Mouse (Mus musculus): ENCODE measurements around the gene Dao. TPM values are rescaled to one million over a fixed set of nuclear protein-coding genes. Genes with fewer than 3 reads are reported as not detected.

The Dao gene
- polyA plus RNA-seq, 1 experiment from 2014 or later = not detected

DNA sequence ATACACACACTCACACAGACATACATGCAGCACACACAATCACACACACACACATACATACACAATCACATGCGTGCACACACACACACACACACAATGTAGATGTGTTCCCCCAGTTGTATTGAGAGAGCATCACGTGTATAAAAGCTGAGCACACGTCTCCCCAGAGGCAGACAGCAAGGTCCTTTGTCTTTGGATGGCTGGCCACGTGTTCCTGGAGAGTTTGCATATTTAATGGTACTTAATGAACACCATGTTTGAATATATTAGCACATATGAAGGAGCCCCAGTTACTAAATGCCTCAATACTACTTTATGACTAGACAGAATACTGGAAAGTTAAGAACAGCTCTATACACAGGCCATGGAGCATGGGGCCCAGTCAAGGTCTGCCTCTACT is 60.5 kb downstream of the Dao start:
- Histone ChIP-seq H3K9me3 (no peaks in the 10 kb centered on the region), H3K9ac (no peak overlapping the region), H3K4me3 (replicated peaks) (no peak overlapping the region), H3K4me1 (no peaks in the 10 kb centered on the region), H3K27ac (peak overlapping the region; percentile 25; the same call in 1 of the 2 replicates), H3K36me3 (replicated peaks) (0 out of 2 replicates have a peak, but pooled peaks cover 7% of the 10 kb centered on the region), H3K4me2 (no peak overlapping the region), H3K27me3 (no peaks in the 10 kb centered on the region)
- ATAC-seq (ENCODE audit: low FRiP score) = no peak
- WGBS = 58% methylated on average over 4 of the region's 4 CpGs

- no peak for ATAC-seq (ENCODE audit: low FRiP score)
- Histone ChIP-seq H3K36me3 (replicated peaks) (0 out of 2 replicates have a peak, but pooled peaks cover 7% of the 10 kb centered on the region), H3K9ac (no peak within 1 kb of the TSS), H3K27ac (no peak within 1 kb of the TSS), H3K4me3 (replicated peaks) (no peak within 1 kb of the TSS), H3K9me3 (no peaks in the 10 kb centered on the region), H3K4me1 (no peaks in the 10 kb centered on the region), H3K4me2 (no peak within 1 kb of the TSS), H3K27me3 (no peaks in the 10 kb centered on the region)
- 97% methylated on average over 6 of the region's 6 CpGs for WGBS
These were observed 61.7 kb downstream of the Dao start, which contains the start of gene Usp30 for GRCm38 (mm10) chr5:114065161-114065560. Gene Usp30 (plus strand): TSS chr5:114065461.

GRCm38 (mm10) chr5:114066601-114067000 is 63.1 kb downstream of the Dao start:
- WGBS = 54% methylated on average over 6 of the region's 6 CpGs
- Histone ChIP-seq H3K36me3 (replicated peaks) (0 out of 2 replicates have a peak, but pooled peaks cover 7% of the 10 kb centered on the region), H3K9ac (no peak overlapping the region), H3K27me3 (no peaks in the 10 kb centered on the region), H3K27ac (no peak overlapping the region), H3K9me3 (no peaks in the 10 kb centered on the region), H3K4me3 (replicated peaks) (no peak overlapping the region), H3K4me2 (no peak overlapping the region), H3K4me1 (no peaks in the 10 kb centered on the region)
- no peak for ATAC-seq (ENCODE audit: low FRiP score)

DNA sequence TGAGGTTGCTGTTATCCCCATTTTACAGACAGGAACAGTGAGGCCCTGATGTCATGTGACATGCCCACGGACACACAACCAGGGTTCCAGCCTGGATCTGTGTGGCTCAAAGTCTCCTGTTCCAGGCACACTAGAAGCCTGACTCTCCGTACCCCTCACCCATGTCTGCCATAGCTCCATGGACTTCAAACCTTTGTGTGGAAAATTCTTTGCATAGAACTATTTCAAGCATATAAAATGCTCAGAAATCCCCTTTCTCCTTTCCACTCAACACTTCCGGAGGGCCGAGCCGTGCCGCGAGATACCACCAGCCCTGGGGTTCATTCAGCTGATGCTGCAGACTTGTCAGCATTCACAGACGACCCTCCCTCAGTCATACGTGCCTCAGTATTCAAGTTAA is 64.0 kb downstream of the Dao start:
- ATAC-seq (ENCODE audit: low FRiP score) = no peak
- H3K9me3 ChIP-seq = no peaks in the 10 kb centered on the region
- no peak overlapping the region for H3K27ac ChIP-seq
- H3K4me1 ChIP-seq = peaks cover 6% of the 10 kb centered on the region; the same call in 1 of the 2 replicates
- WGBS = 85% methylated on average over 9 of the region's 9 CpGs
- 0 out of 2 replicates have a peak, but pooled peaks cover 7% of the 10 kb centered on the region for H3K36me3 ChIP-seq (replicated peaks)
- no peak overlapping the region for H3K4me3 ChIP-seq (replicated peaks)
- H3K4me2 ChIP-seq = no peak overlapping the region
- no peak overlapping the region for H3K9ac ChIP-seq
- H3K27me3 ChIP-seq = no peaks in the 10 kb centered on the region

- no peak overlapping the region for H3K4me2 ChIP-seq
- H3K27me3 ChIP-seq = no peaks in the 10 kb centered on the region
- no peak for ATAC-seq (ENCODE audit: low FRiP score)
- no peak overlapping the region for H3K27ac ChIP-seq
- H3K36me3 ChIP-seq (replicated peaks) = 0 out of 2 replicates have a peak, but pooled peaks cover 3% of the 10 kb centered on the region
- H3K9me3 ChIP-seq = no peaks in the 10 kb centered on the region
- H3K4me1 ChIP-seq = peaks cover 6% of the 10 kb centered on the region; the same call in 1 of the 2 replicates
- H3K4me3 ChIP-seq (replicated peaks) = no peak overlapping the region
- WGBS = 73% methylated on average over 9 of the region's 9 CpGs
- H3K9ac ChIP-seq = no peak overlapping the region
These were observed 64.5 kb downstream of the Dao start for GRCm38 (mm10) chr5:114067982-114068381.

DNA sequence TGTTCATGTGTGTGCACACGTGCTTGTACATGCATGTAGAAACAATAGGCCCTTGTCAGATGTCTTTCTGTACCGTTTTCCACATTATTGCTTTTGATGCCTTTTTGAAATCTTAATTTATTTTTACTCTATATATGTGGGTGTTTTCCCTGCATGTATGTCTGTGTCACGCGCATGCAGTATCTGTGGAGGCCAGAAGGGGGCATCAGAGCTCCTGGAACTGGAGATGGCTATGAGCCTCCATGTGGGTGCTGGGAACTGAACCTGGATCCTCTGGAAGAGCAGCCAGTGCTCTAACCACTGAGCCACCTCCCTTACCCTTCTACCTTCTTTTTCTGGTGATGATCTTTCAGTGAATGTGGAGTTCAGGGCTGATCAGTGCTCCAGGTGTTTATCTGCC is 67.4 kb downstream of the Dao start:
- Histone ChIP-seq H3K4me2 (no peak overlapping the region), H3K27me3 (no peaks in the 10 kb centered on the region), H3K27ac (no peak overlapping the region), H3K9me3 (no peaks in the 10 kb centered on the region), H3K36me3 (replicated peaks) (no peaks in the 10 kb centered on the region), H3K4me1 (peaks cover 6% of the 10 kb centered on the region; the same call in 1 of the 2 replicates), H3K9ac (no peak overlapping the region), H3K4me3 (replicated peaks) (no peak overlapping the region)
- no peak for ATAC-seq (ENCODE audit: low FRiP score)
- whole genome bisulfite sequencing = 96% methylated on average over 4 of the region's 4 CpGs

- WGBS = 42% methylated on average over 2 of the region's 2 CpGs
- Histone ChIP-seq H3K4me2 (no peak overlapping the region), H3K4me1 (peaks cover 6% of the 10 kb centered on the region), H3K27ac (no peak overlapping the region), H3K9me3 (no peaks in the 10 kb centered on the region), H3K27me3 (no peaks in the 10 kb centered on the region), H3K36me3 (replicated peaks) (no peaks in the 10 kb centered on the region), H3K9ac (no peak overlapping the region), H3K4me3 (replicated peaks) (no peak overlapping the region)
- no peak for ATAC-seq (ENCODE audit: low FRiP score)
These were observed 68.8 kb downstream of the Dao start for GRCm38 (mm10) chr5:114072262-114072661.

Other genes with a start within 250 kb of the Dao start
- 78.4 and 78.8 TPM in 2 replicates for gene Sart3, start 231.2 kb upstream of the Dao start, polyA plus RNA-seq (2016; fragmentation: Nextera tagmentation; extraction: Ambion mirVana)
- 107 and 113 TPM in 2 replicates for gene Iscu, start 231.0 kb upstream of the Dao start, polyA plus RNA-seq (2016; fragmentation: Nextera tagmentation; extraction: Ambion mirVana)
- gene Tmem119, start 203.2 kb upstream of the Dao start, polyA plus RNA-seq (2016; fragmentation: Nextera tagmentation; extraction: Ambion mirVana) = 13.9 and 19.4 TPM in 2 replicates
- 0.82 and 0.88 TPM in 2 replicates for gene Selplg, start 171.1 kb upstream of the Dao start, polyA plus RNA-seq (2016; fragmentation: Nextera tagmentation; extraction: Ambion mirVana)
- gene Coro1c, start 94.9 kb upstream of the Dao start, polyA plus RNA-seq (2016; fragmentation: Nextera tagmentation; extraction: Ambion mirVana) = 256 and 277 TPM in 2 replicates
- 19.0 and 19.9 TPM in 2 replicates for gene Ssh1, start 9.8 kb upstream of the Dao start, polyA plus RNA-seq (2016; fragmentation: Nextera tagmentation; extraction: Ambion mirVana)
- gene Usp30, start 61.8 kb downstream of the Dao start, polyA plus RNA-seq (2016; fragmentation: Nextera tagmentation; extraction: Ambion mirVana) = 15.8 and 16.9 TPM in 2 replicates
- 40.2 and 45.7 TPM in 2 replicates for gene Svop, start 87.9 kb downstream of the Dao start, polyA plus RNA-seq (2016; fragmentation: Nextera tagmentation; extraction: Ambion mirVana)
- gene Alkbh2, start 124.5 kb downstream of the Dao start, polyA plus RNA-seq (2016; fragmentation: Nextera tagmentation; extraction: Ambion mirVana) = 10.9 and 11.3 TPM in 2 replicates
- 64.4 and 69.6 TPM in 2 replicates for gene Ung, start 126.7 kb downstream of the Dao start, polyA plus RNA-seq (2016; fragmentation: Nextera tagmentation; extraction: Ambion mirVana)
- gene Acacb, start 142.8 kb downstream of the Dao start, polyA plus RNA-seq (2016; fragmentation: Nextera tagmentation; extraction: Ambion mirVana) = 1.7 and 1.9 TPM in 2 replicates